Mouse (Mus musculus) midbrain, embryonic 10.5 days (tissue): Measurements from ENCODE around the gene Peg12. TPM values are rescaled to one million over a fixed set of nuclear protein-coding genes. Genes with fewer than 3 reads are reported as not detected.

ENCODE experiments used
- DNase-seq: peaks from one replicate; pipeline ENCODE4 v3.0.0-alpha.2; 2017; ENCODE audit warnings: low spot score
- H3K27ac ChIP-seq: fragments of 300-500 bp; sonication (generic); replicated peaks from 2 replicates; pipeline ENCODE4 v1.5.1; 2016; ENCODE audit warnings: mild to moderate bottlenecking
- H3K27me3 ChIP-seq: fragments of 300-500 bp; sonication (generic); 2 replicates; pipeline ENCODE4 v1.6.1; 2016; ENCODE audit warnings: low read depth, mild to moderate bottlenecking; ENCODE audit not compliant: poor library complexity, severe bottlenecking
- H3K36me3 ChIP-seq: fragments of 300-500 bp; sonication (generic); 2 replicates; pipeline ENCODE4 v1.6.1; 2016; ENCODE audit warnings: mild to moderate bottlenecking, moderate library complexity
- H3K4me1 ChIP-seq: fragments of 300-500 bp; sonication (generic); 2 replicates; pipeline ENCODE4 v1.6.1; 2016
- H3K4me3 ChIP-seq: fragments of 300-500 bp; sonication (generic); 2 replicates; pipeline ENCODE4 v1.5.1; 2016; ENCODE audit warnings: mild to moderate bottlenecking, moderate library complexity
- H3K9me3 ChIP-seq: fragments of 300-500 bp; sonication (generic); replicated peaks from 2 replicates; pipeline ENCODE4 v1.6.1; 2016; ENCODE audit warnings: mild to moderate bottlenecking
- WGBS: fragments of 180-500 bp; shearing (Covaris S2); methylation state at CpG from one replicate; pipeline ENCODE4 v1.1.7; 2016; 5-methylcytosine and 5-hydroxymethylcytosine counted together
- polyA plus RNA-seq: library from polyadenylated mRNA; unstranded; fragments of >200 nt; fragmentation: Nextera tagmentation; extraction: Ambion mirVana; gene quantifications from 2 replicates; pipeline ENCODE4 v1.2.1, GENCODE M21; 2016

Gene Peg12
- polyA plus RNA-seq, 1 experiment from 2014 or later, result 105 TPM

GRCm38 (mm10) chr7:62419493-62420360 lies 44.6 kb downstream of the Peg12 start, which contains the start of gene Mkrn3:
Mkrn3 (minus strand) TSS chr7:62420139.
- no peaks in the 10 kb centered on the region for H3K27me3 ChIP-seq
- H3K9me3 ChIP-seq, result peaks cover 22% of the 10 kb centered on the region
- WGBS, result 25% methylated on average over 49 of the region's 49 CpGs
- H3K4me1 ChIP-seq, result peaks cover 14% of the 10 kb centered on the region
- peak within 1 kb of the TSS; percentile 80 for H3K4me3 ChIP-seq
- no peaks in the 10 kb centered on the region for H3K36me3 ChIP-seq
- peak; percentile 83 for DNase-seq
- H3K27ac ChIP-seq, result peak within 1 kb of the TSS; percentile 97

GRCm38 (mm10) chr7:62419105-62419492 lies 45.2 kb downstream of the Peg12 start:
- H3K36me3 ChIP-seq, result no peaks in the 10 kb centered on the region
- DNase-seq, result no peak
- peak overlapping the region; percentile 80 for H3K4me3 ChIP-seq
- peak overlapping the region; percentile 97 for H3K27ac ChIP-seq
- peaks cover 18% of the 10 kb centered on the region for H3K9me3 ChIP-seq
- peaks cover 14% of the 10 kb centered on the region for H3K4me1 ChIP-seq
- WGBS, result 55% methylated on average over 17 of the region's 17 CpGs
- H3K27me3 ChIP-seq, result no peaks in the 10 kb centered on the region

GRCm38 (mm10) chr7:62418346-62418745 lies 46.0 kb downstream of the Peg12 start:
- WGBS, result 56% methylated on average over 9 of the region's 9 CpGs
- H3K27ac ChIP-seq, result peak overlapping the region; percentile 97
- DNase-seq, result peak; percentile 15

DNA sequence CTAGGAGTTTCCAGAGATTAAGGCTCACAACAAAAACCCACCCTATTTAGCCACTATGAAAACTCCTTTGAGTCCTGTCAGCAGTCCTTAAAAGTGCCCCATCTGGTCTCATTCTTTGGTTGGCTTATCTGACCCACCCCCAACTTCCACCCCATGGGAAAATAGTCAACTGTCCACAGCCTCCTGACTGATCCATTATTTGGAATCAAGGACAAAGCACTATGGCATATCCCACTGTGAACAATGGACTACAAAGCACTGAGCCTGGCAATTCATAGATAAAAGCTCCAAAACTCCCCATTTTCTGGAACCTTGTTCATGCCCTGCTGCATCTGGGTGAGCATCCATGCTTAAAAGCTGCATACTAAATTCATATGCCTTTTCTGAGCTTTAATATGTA lies 48.1 kb downstream of the Peg12 start:
- H3K27ac ChIP-seq, result peak overlapping the region; percentile 97
- DNase-seq, result peak; percentile 47

More at GRCm38 (mm10) chr7:62418346-62418745, 46.0 kb downstream of the Peg12 start:
- Histone ChIP-seq H3K9me3 (peaks cover 17% of the 10 kb centered on the region), H3K36me3 (no peaks in the 10 kb centered on the region), H3K4me1 (peaks cover 15% of the 10 kb centered on the region; the same call in 1 of the 2 replicates), H3K27me3 (no peaks in the 10 kb centered on the region), H3K4me3 (peak overlapping the region; percentile 80)

GRCm38 (mm10) chr7:62415222-62415621 lies 49.1 kb downstream of the Peg12 start:
- peak; percentile 25 for DNase-seq
- peak overlapping the region; percentile 80; the same call in 1 of the 2 replicates for H3K4me3 ChIP-seq
- peak overlapping the region; percentile 97 for H3K27ac ChIP-seq
- peaks cover 42% of the 10 kb centered on the region for H3K4me1 ChIP-seq
- no peaks in the 10 kb centered on the region for H3K27me3 ChIP-seq
- H3K9me3 ChIP-seq, result peaks cover 28% of the 10 kb centered on the region
- H3K36me3 ChIP-seq, result no peaks in the 10 kb centered on the region
- 49% methylated on average over 1 of the region's 1 CpGs for WGBS

More for the DNA sequence above, 48.1 kb downstream of the Peg12 start:
- Histone ChIP-seq H3K4me3 (peak overlapping the region; percentile 80), H3K27me3 (no peaks in the 10 kb centered on the region), H3K9me3 (peaks cover 26% of the 10 kb centered on the region), H3K4me1 (peaks cover 33% of the 10 kb centered on the region), H3K36me3 (no peaks in the 10 kb centered on the region)

Other genes starting within 250 kb of the Peg12 start
- 114 and 162 TPM in 2 replicates for gene Ndn, start 117.9 kb downstream of the Peg12 start, polyA plus RNA-seq
- gene Magel2, start 87.5 kb downstream of the Peg12 start, polyA plus RNA-seq, result 8.6 and 14.0 TPM in 2 replicates
- gene Mkrn3, start 44.4 kb downstream of the Peg12 start, polyA plus RNA-seq, result 18.4 and 21.2 TPM in 2 replicates